Mouse (Mus musculus): ENCODE data around the gene Atg101. TPM values are rescaled to one million over a fixed set of nuclear protein-coding genes. Genes with fewer than 3 reads are reported as not detected.

Gene Atg101
- polyA plus RNA-seq, 1 experiment from 2014 or later = 97.5 TPM

DNA sequence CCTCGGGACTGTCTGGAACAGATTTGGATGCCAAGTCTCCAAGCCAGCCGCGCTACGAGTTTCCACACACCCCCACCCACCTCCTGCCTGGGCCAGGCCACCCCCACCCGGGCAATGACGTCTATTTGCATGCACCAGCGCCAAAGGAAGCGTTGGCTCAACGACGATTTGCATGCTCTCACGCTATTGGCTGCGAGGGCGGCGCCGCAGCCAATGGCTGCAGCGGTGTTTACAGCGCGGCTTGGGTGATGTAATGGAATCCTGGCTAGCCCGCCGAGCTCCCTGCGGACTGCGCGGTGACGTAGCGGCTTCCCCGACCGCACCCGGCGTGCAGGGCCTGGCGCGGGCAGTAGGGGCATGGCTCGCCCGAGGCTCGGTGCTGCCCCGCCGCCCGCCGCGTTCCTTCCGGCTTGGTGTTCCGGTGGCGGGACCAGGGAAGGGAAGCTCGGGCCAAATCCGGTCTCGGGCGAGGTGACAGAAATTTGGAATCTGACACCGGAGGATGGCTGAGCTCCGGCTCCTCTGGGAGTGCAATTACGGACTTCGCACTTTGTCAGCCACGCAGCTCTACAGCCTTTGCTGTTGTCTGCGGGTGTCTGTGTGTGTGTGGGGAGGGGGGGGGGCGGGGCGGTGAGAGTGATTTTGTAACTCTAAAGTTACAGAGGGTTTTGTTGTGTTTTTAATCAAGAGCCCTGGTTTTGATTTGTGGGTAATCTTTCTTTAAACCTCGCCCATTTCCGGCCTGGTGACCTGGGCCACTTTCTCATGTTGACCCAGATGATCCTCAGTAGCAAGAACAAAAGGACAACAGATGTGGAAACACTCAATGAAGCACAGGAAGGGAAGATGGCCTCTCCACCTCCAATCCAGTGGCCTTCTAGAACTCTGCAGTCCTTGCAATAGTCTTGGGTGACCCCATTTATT is 37.6 kb upstream of the Atg101 start:
- H3K27ac ChIP-seq = peak overlapping the region; percentile 97
- WGBS = 1% methylated on average over 56 of the region's 56 CpGs

DNA sequence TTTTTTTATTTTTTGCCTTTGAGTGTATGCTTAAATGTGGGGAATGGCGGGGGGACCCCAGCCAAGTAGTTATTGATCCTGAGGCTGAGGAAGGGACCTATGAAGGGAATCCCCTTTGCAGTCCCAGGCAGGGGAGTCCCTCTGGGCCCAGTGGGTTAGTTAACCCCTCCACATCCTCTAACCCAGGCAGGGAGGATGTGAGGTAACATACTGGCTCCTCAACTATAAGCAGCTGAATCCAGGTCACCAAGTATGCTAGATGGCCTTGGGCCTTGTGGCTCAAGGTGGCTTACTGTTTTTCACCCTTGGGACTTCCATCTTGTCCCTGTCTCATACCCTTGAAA is 36.9 kb upstream of the Atg101 start:
- H3K9me3 ChIP-seq (replicated peaks) = no peaks in the 10 kb centered on the region
- H3K36me3 ChIP-seq = no peaks in the 10 kb centered on the region
- H3K4me1 ChIP-seq = peaks cover 33% of the 10 kb centered on the region
- peak overlapping the region; percentile 97 for H3K27ac ChIP-seq
- DNase-seq (ENCODE audit: low spot score) = no peak
- 76% methylated on average over 1 of the region's 1 CpGs for WGBS
- no peaks in the 10 kb centered on the region for H3K27me3 ChIP-seq (ENCODE audit: low read depth, poor library complexity, severe bottlenecking)
- H3K4me3 ChIP-seq = peak overlapping the region; percentile 56

More for the DNA sequence above, 37.6 kb upstream of the Atg101 start:
- Histone ChIP-seq H3K9me3 (replicated peaks) (no peaks in the 10 kb centered on the region), H3K36me3 (no peaks in the 10 kb centered on the region), H3K27me3 (ENCODE audit: low read depth, poor library complexity, severe bottlenecking) (no peaks in the 10 kb centered on the region), H3K4me3 (peak overlapping the region; percentile 56), H3K4me1 (peaks cover 40% of the 10 kb centered on the region)
- peak; percentile 95 for DNase-seq (ENCODE audit: low spot score)

GRCm38 (mm10) chr15:101248029-101248710 is 35.9 kb upstream of the Atg101 start:
- Histone ChIP-seq H3K4me3 (no peak overlapping the region), H3K27ac (peak overlapping the region; percentile 76), H3K4me1 (peaks cover 28% of the 10 kb centered on the region), H3K36me3 (no peaks in the 10 kb centered on the region), H3K9me3 (replicated peaks) (no peaks in the 10 kb centered on the region), H3K27me3 (ENCODE audit: low read depth, poor library complexity, severe bottlenecking) (no peaks in the 10 kb centered on the region; the same call in 1 of the 2 replicates)
- DNase-seq (ENCODE audit: low spot score) = no peak
- WGBS = 54% methylated on average over 5 of the region's 5 CpGs

DNA sequence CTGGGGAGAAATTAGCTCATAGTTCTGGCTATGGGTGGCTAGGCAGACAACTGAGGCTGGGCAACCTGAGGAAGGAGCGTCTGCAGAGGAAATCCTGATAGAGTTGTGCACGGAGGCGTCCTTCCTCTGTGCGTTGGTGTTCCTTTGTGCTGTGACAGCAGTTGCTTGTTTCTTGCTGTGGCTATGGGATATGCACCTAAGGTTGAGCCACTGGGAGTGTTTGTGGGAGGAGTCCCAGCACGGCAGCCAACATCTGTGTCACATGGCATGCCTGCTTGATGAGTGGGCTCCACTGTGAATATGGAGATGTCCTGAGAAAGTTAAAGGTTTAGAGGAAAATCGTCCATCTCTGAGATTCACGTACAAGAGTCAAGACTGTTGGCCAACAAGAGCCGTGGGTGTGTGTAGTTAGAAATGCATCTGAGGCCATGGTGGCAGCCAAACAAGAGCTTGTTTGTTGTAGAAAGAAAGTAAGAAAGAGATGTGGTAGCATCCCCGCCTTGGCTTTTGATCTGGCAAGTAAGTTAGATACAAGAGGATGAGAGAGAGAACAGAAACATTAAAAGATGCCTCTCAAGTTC is 33.8 kb upstream of the Atg101 start:
- H3K27me3 ChIP-seq (ENCODE audit: low read depth, poor library complexity, severe bottlenecking) = peaks cover 8% of the 10 kb centered on the region
- no peak overlapping the region for H3K27ac ChIP-seq
- H3K36me3 ChIP-seq = no peaks in the 10 kb centered on the region
- 86% methylated on average over 9 of the region's 9 CpGs for WGBS
- DNase-seq (ENCODE audit: low spot score) = no peak
- no peaks in the 10 kb centered on the region for H3K9me3 ChIP-seq (replicated peaks)
- H3K4me3 ChIP-seq = no peak overlapping the region
- peaks cover 46% of the 10 kb centered on the region for H3K4me1 ChIP-seq

DNA sequence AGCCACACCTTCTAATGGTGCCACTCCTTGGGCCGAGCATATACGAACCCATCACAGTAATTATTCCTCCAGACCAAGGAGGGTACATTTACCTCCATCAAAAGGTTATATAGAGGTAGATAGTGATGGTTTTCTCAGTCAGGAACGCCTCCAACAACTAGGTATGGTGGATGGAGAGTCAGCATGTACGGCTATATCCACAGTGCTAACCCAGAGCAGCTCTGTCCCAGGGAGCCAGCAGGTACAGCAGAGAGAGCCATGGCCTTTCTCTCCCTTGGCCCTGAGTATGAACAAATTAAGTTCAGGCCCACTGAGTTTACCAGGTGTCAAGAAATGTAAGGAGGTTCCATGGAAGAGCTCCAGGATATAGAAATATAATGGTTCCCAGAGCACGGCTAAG is 32.1 kb upstream of the Atg101 start:
- peaks cover 44% of the 10 kb centered on the region for H3K4me1 ChIP-seq
- WGBS = 92% methylated on average over 5 of the region's 5 CpGs

GRCm38 (mm10) chr15:101252614-101253013 is 31.5 kb upstream of the Atg101 start:
- H3K36me3 ChIP-seq = no peaks in the 10 kb centered on the region
- H3K27ac ChIP-seq = no peak overlapping the region
- 88% methylated on average over 6 of the region's 6 CpGs for WGBS

More for the DNA sequence above, 32.1 kb upstream of the Atg101 start:
- no peak overlapping the region for H3K4me3 ChIP-seq
- peaks cover 8% of the 10 kb centered on the region for H3K27me3 ChIP-seq (ENCODE audit: low read depth, poor library complexity, severe bottlenecking)
- no peak overlapping the region for H3K27ac ChIP-seq
- DNase-seq (ENCODE audit: low spot score) = no peak
- no peaks in the 10 kb centered on the region for H3K9me3 ChIP-seq (replicated peaks)
- H3K36me3 ChIP-seq = no peaks in the 10 kb centered on the region

DNA sequence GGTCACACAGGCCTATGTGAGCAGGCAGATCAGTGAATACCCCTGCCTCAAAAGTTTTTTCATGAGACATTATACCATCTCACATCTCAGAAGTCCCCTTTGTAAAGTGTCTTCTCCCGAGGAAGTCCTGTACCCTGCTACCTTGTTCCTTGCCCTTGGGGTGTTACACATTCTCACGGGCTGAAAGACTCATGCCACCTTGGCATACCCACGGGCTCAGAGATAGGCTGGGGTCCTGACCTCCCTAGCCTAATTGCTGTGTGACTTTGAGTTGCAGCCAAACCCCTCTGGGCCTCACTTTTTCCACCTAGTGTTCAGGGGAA is 30.5 kb upstream of the Atg101 start:
- peak overlapping the region; percentile 95 for H3K27ac ChIP-seq
- peaks cover 35% of the 10 kb centered on the region for H3K4me1 ChIP-seq
- peak overlapping the region; percentile 85 for H3K4me3 ChIP-seq
- 36% methylated on average over 3 of the region's 3 CpGs for WGBS
- peaks cover 8% of the 10 kb centered on the region for H3K27me3 ChIP-seq (ENCODE audit: low read depth, poor library complexity, severe bottlenecking)
- H3K36me3 ChIP-seq = no peaks in the 10 kb centered on the region
- no peaks in the 10 kb centered on the region for H3K9me3 ChIP-seq (replicated peaks)
- DNase-seq (ENCODE audit: low spot score) = no peak

More at GRCm38 (mm10) chr15:101252614-101253013, 31.5 kb upstream of the Atg101 start:
- Histone ChIP-seq H3K27me3 (ENCODE audit: low read depth, poor library complexity, severe bottlenecking) (peaks cover 8% of the 10 kb centered on the region), H3K9me3 (replicated peaks) (no peaks in the 10 kb centered on the region), H3K4me3 (no peak overlapping the region), H3K4me1 (peaks cover 42% of the 10 kb centered on the region)
- DNase-seq (ENCODE audit: low spot score) = no peak

GRCm38 (mm10) chr15:101253886-101254795 is 29.9 kb upstream of the Atg101 start, which contains the start of gene Nr4a1:
Gene Nr4a1 (plus strand): TSS chr15:101254269.
- Histone ChIP-seq H3K27me3 (ENCODE audit: low read depth, poor library complexity, severe bottlenecking) (peaks cover 8% of the 10 kb centered on the region), H3K36me3 (no peaks in the 10 kb centered on the region), H3K4me1 (peaks cover 35% of the 10 kb centered on the region), H3K27ac (peak within 1 kb of the TSS; percentile 95), H3K4me3 (peak within 1 kb of the TSS; percentile 85), H3K9me3 (replicated peaks) (no peaks in the 10 kb centered on the region)
- DNase-seq (ENCODE audit: low spot score) = peak; percentile 72
- 1% methylated on average over 81 of the region's 82 CpGs for WGBS

DNA sequence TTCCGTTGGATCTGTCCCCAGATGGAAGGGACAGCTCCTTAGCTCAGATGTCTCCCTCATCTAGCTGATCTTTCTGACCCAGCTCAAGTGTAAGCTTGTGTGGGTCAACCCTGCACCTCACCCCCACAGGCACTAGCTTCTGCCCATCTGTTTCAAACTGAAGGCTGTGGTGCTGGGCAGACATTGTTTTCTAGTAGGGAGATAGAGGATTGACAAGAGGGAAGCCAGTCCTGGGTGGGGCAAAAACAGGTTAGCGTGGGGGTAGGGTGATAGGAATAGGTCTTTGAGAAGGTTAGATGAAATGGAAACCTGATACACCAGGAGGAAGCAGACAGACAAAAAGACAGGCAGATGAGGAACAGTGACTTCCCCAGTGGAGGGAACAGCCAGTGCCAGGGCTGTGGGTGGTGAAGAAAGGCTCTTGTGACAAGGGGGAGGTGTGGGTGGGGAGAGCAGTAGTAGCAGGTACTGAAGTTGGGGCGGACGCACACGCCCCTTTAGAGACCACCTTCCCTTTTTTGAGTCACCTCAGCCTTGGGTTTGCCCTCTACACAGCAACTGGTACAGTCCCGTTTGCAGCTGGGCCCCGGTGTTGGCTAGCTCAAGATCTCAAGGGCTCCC is 28.1 kb upstream of the Atg101 start:
- DNase-seq (ENCODE audit: low spot score) = no peak
- WGBS = 87% methylated on average over 7 of the region's 7 CpGs
- Histone ChIP-seq H3K4me3 (no peak overlapping the region), H3K27ac (no peak overlapping the region), H3K27me3 (ENCODE audit: low read depth, poor library complexity, severe bottlenecking) (peaks cover 8% of the 10 kb centered on the region), H3K9me3 (replicated peaks) (no peaks in the 10 kb centered on the region), H3K36me3 (no peaks in the 10 kb centered on the region), H3K4me1 (peaks cover 45% of the 10 kb centered on the region)

DNA sequence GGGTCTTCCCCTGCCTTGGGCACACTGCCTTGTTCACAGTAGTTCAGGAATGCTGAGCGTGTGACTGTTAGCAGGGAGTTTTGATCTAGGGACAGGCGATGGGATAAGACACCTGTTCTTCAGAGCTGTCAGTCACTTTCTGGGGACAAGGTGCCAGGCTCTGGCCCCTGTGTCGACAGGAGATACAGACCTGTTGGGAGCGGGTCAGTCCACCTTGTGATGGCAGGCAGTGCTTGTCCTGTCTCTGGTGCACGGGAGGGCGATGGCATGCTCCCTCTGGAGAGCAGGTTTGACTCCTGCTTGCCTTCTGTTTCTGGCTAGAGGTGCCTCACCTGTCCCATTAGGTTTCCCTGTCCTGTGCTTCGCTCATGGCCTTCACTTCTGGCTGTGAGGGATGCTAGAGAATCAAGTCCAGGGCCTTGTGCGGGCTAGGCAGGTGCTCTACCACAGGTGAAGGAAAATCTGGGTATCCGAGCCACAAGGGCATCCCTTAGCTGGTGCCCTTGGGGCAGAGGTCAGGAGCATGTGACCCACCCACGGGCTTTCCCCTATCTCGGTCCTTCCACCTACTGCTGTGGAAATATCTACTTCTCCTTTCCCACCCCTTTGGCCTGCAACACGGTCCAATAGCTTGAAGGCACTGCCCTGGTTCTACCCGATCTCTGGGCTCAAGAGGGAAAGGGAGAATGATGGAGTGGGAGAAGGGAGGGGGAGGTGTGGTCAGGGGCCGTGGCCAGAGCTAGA is 27.4 kb upstream of the Atg101 start:
- no peaks in the 10 kb centered on the region for H3K36me3 ChIP-seq
- H3K27ac ChIP-seq = no peak overlapping the region
- 74% methylated on average over 14 of the region's 14 CpGs for WGBS
- DNase-seq (ENCODE audit: low spot score) = no peak
- H3K27me3 ChIP-seq (ENCODE audit: low read depth, poor library complexity, severe bottlenecking) = peaks cover 8% of the 10 kb centered on the region
- H3K4me3 ChIP-seq = 0 out of 2 replicates have a peak overlapping the region, but pooled peaks have one; percentile 0
- H3K4me1 ChIP-seq = peaks cover 52% of the 10 kb centered on the region
- H3K9me3 ChIP-seq (replicated peaks) = no peaks in the 10 kb centered on the region

- no peak overlapping the region for H3K4me3 ChIP-seq
- H3K4me1 ChIP-seq = peaks cover 59% of the 10 kb centered on the region
- 0 out of 2 replicates have a peak, but pooled peaks cover 1% of the 10 kb centered on the region for H3K36me3 ChIP-seq
- 83% methylated on average over 11 of the region's 11 CpGs for WGBS
- no peak overlapping the region for H3K27ac ChIP-seq
- no peaks in the 10 kb centered on the region for H3K9me3 ChIP-seq (replicated peaks)
- peaks cover 8% of the 10 kb centered on the region for H3K27me3 ChIP-seq (ENCODE audit: low read depth, poor library complexity, severe bottlenecking)
- DNase-seq (ENCODE audit: low spot score) = no peak
These were observed 25.7 kb upstream of the Atg101 start for GRCm38 (mm10) chr15:101258420-101258819.
